Mouse (Mus musculus) myocyte (in vitro differentiated cells): ENCODE data around the gene Cbll1.
"Not testable (repeated sequence)": the region's sequence is repeated elsewhere in the genome, so short reads cannot be mapped to it uniquely, and the experiment has no call there.

Experiments used
- MYOD1 ChIP-seq, 3 experiments: IDR thresholded peaks; one replicate each; pipeline ENCODE4 v1.6.1; 2011; ENCODE audit warnings: control low read depth in 2 of 3, low read depth in 2 of 3, mild to moderate bottlenecking in 2 of 3, moderate library complexity in 1 of 3; ENCODE audit not compliant: insufficient read length in 2 of 3, control insufficient read depth in 1 of 3
- POLR2A ChIP-seq: IDR thresholded peaks from one replicate; pipeline ENCODE4 v1.6.1; 2011; ENCODE audit warnings: low read depth, mild to moderate bottlenecking, control low read depth, moderate library complexity; ENCODE audit not compliant: insufficient read length
- POLR2AphosphoS2 ChIP-seq: IDR thresholded peaks from one replicate; pipeline ENCODE4 v1.6.1; 2011; ENCODE audit warnings: low read depth, control low read depth; ENCODE audit not compliant: insufficient read length
- TCF12 ChIP-seq: IDR thresholded peaks from one replicate; pipeline ENCODE4 v1.6.1; 2011; ENCODE audit warnings: mild to moderate bottlenecking, control low read depth; ENCODE audit not compliant: poor library complexity, insufficient read depth, severe bottlenecking
- TCF3 ChIP-seq: IDR thresholded peaks from one replicate; pipeline ENCODE4 v1.6.1; 2011; ENCODE audit warnings: low read depth, control low read depth; ENCODE audit not compliant: insufficient read length
- USF1 ChIP-seq: IDR thresholded peaks from one replicate; pipeline ENCODE4 v1.6.1; 2011; ENCODE audit warnings: low read depth, mild to moderate bottlenecking, control low read depth, moderate library complexity

GRCm38 (mm10) chr12:31460270-31460669 is 39.1 kb downstream of the Cbll1 start:
- TF ChIP-seq POLR2A; POLR2AphosphoS2; USF1; MYOD1 (IDR thresholded peaks at IDR 0.05; ENCODE audit: control insufficient read depth in 1 of 3, insufficient read length in 2 of 3, low read depth in 2 of 3); TCF12; TCF3: not testable (repeated sequence)
